Mouse (Mus musculus): ENCODE data around the gene Gm49395. TPM values are rescaled to one million over a fixed set of nuclear protein-coding genes. Genes with fewer than 3 reads are reported as not detected.

Gm49395 gene
- polyA plus RNA-seq (2017; shearing (Covaris generic)), result 8.4 TPM

DNA sequence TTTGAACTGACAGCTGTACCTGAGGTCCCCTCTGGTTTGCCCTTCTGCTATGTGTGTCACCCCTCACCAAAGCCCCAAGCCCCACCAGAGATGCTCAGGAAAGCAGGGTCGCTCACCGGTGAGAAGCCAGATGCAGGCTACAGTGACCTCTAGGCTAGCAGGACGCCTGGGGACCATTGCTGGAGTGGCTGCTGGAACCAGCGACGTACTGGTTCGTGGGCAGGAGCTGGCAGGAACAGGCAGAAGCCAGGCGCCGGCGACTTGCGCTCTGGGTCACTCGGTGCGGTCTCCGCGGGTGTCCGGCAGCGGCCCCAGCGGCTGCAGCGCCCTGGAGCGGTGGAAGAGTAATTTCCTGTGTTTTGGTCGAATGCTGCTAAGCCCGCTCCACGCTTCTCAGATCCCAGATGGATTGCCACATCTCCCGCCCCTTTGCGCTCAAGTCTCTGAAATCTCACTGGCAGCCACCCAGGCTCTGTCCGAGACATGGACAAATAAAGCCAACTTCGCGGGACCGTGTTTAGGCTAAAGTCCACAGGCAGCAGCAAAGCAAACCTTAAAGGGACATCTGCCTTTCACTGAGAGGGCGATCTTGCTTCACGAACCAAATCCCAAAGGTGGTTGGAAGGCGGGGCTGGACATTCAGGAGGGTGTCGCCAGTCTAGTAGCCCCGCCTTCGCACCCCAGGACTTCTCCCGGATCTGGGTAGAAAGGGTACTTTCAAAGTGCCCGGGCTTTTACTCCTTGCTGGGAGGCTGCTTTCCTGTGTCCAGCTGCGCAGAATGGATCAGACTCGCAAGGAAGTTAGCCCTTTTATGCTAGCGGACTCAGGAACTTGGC lies at the start of gene Gm49395, which contains the start of gene Itga1:
TSS of gene Gm49395 (minus strand) at position 567 of the 837 bp plus-strand sequence.
TSS of gene Itga1 (minus strand) at position 610 of the 837 bp plus-strand sequence.

DNA sequence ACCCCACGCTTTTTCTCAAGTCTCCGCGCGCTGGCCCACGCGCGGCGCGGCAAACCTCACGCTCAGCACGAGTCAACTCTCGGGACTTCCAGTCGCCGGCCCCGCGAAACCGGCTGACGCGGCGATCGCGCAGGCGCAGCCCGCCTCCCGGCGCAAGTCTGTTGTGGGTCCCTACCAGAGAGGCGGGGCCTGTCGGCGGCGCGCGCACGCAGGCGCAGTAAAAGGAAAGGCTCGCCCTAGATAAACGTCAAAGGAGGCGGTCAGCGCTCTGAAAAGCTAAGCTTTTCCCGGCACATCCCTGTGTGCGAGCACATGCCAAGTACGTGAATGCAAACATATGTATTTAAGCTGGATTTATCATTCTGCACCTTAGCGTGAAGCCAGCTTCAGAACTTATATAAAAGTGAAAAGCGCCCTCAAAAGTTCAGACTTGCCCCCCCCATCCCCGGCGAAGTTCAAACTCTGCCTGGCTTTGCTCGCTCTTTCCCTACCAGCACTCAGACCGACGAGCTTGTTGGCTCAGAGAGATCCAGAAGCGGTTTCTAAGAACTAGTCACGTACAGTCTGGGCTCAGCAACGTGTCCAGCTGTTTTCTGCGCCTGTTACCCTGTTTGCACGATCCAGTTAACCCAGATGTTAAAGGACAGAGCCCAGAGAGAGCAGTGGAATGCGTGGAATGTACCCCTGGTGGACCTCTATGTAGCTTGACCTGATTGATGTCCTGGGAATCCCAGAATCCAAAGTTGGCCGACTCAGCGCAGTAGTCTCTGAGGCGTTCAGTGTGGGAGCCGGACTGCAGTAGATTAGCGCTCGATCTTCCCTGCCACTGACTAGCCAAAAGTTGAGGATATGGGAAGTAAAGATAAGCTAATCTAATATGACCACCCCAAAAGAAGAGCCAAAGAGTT lies 11.4 kb downstream of the Gm49395 start, which contains the start of gene Pelo:
TSS of gene Pelo (minus strand) at position 118 of the 908 bp plus-strand sequence.

Other genes starting within 250 kb of the Gm49395 start
- gene Itga2, start 169.8 kb downstream of the Gm49395 start, polyA plus RNA-seq (2017; shearing (Covaris generic)), result 0.37 TPM
- 6.5 TPM for gene Pelo, start 11.7 kb downstream of the Gm49395 start, polyA plus RNA-seq (2017; shearing (Covaris generic))
- 19.3 TPM for gene Itga1, start within 50 bp of the Gm49395 start, polyA plus RNA-seq (2017; shearing (Covaris generic))

All from effector memory CD4-positive, alpha-beta T cell, adult 7 months (primary cell).